Mouse (Mus musculus): ENCODE results near the gene Zc3h6. TPM values are rescaled to one million over a fixed set of nuclear protein-coding genes. Genes with fewer than 3 reads are reported as not detected.

Zc3h6 gene
- polyA plus RNA-seq (2017; shearing (Covaris generic)) = 4.4 TPM

DNA sequence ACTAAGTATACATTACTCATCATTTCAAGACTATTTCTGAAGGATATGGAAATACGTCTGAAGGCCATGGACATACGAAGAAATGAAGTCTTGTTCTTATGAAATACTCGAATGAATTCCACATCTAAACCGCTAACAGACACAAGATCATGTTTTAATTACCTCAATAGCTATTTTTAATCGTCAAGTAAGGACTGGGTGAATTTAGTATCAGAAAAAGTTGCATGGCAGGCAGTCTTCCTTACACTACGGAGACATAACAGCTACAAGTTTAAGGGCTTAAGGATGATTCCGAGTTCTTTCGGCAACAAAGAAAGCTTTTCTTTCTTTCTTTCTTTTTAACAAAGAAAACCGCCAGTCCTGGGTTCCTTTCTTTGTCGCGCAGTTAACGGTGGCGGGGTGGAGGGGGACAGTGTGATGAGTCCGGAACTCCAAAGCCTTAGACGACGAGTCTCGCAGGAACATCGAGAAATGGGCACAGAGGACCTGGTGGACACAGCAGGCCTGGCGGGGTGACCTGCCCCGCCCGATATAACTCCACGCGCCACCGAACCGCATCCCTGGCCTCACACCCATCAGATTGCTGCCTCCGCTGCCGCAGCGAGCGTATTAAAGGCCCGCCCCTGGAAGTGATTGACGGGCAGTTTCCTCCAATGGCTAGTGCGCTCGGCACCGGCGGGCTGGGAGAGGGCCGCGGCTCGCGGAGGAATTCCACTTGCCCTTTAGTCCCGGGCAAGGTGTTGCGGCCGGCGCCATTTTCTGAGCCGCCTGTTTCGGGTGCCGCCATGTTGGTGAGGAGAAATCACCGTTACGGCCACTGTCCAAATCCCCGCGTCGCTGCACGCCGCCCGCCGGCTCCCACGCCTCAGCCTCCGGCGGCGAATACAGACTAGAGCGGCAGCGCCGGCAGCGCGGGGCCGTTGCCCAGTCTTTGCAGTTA, at the start of gene Zc3h6:
Gene Zc3h6, plus strand, starts transcription at position 762 of the 940 bp plus-strand sequence.

GRCm38 (mm10) chr2:128943538-128944528, 23.4 kb upstream of the Zc3h6 start, which contains the start of gene Zc3h8:
Gene Zc3h8 (minus strand): TSS chr2:128944077.

GRCm38 (mm10) chr2:128967661-128968441, 649 bp downstream of the Zc3h6 start, which contains the start of gene Gm10762:
Gene Gm10762 (minus strand): TSS chr2:128967725.

DNA sequence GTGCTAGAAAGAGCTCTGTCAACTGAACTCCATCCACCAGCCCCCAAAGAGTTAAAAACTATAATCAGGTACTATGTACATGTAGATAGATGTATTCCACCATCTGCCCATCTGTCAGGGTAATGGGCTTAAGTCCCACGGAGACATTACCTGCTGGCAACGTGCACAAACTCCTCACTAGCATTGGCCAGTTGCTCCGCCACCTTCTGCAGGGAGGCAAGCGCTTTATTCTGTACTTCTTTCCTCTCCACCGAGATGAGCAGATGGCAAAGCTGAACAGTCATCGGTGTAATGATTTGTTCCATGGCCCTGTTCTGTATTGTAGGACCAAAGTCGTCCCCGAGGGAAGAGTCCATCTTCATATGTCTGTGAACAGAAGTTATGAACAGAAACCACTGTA, 80.6 kb downstream of the Zc3h6 start, which contains the start of gene Vinac1:
Gene Vinac1, minus strand, starts transcription at position 362 of the 400 bp plus-strand sequence.

DNA sequence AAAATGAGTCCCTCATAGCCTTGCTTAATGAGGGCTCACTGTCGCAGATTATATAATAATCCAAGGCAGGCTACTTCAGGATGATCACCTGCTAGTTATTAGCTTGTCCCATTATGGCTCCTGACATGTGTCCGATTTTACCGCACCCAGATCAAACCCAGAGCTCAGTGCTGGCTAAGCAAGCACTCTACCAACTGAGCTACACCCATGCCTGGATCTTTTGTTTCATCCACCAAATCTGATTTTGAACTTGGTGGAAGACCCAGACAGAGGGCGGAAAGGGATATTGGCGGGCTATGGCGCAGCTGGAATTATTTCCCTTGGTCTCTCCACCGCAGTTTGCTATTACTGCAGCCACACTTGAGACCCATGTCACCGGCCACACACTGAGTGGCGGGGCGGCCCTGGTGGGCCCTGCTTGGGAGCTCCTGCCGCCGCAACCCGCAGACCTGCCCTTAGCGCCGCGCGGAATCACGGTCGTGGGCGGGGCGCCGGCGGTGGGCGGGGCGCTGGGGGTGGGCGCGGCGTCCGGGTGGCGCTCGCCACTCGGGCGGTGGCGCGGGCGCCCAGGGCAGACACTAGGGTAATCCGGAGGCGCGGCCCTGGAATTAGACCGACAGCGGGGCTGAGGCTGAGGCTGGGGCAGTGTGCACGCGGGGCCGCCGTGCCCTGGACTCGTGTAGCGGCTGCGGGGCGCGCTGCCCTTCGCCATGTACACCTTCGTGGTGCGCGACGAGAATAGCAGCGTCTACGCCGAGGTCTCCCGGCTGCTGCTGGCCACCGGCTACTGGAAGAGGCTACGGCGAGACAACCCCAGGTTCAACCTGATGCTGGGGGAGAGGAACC, 98.5 kb downstream of the Zc3h6 start, which contains the start of gene Ttl:
Gene Ttl, plus strand, starts transcription at position 506 of the 846 bp plus-strand sequence.

Other genes with a start within 250 kb of the Zc3h6 start
- 37.8 TPM for gene Tmem87b, start 149.3 kb upstream of the Zc3h6 start, polyA plus RNA-seq (2017; shearing (Covaris generic))
- not detected for gene Fbln7, start 104.4 kb upstream of the Zc3h6 start, polyA plus RNA-seq (2017; shearing (Covaris generic))
- 11.8 TPM for gene Zc3h8, start 23.3 kb upstream of the Zc3h6 start, polyA plus RNA-seq (2017; shearing (Covaris generic))
- gene Gm10762, start 323 bp downstream of the Zc3h6 start, polyA plus RNA-seq (2017; shearing (Covaris generic)) = 2.5 TPM
- gene Vinac1, start 80.8 kb downstream of the Zc3h6 start, polyA plus RNA-seq (2017; shearing (Covaris generic)) = not detected
- 2.0 TPM for gene Ttl, start 98.5 kb downstream of the Zc3h6 start, polyA plus RNA-seq (2017; shearing (Covaris generic))
- 39.3 TPM for gene Polr1b, start 133.6 kb downstream of the Zc3h6 start, polyA plus RNA-seq (2017; shearing (Covaris generic))
- gene Chchd5, start 162.3 kb downstream of the Zc3h6 start, polyA plus RNA-seq (2017; shearing (Covaris generic)) = 25.6 TPM
- gene Slc20a1, start 231.4 kb downstream of the Zc3h6 start, polyA plus RNA-seq (2017; shearing (Covaris generic)) = 76.5 TPM

Measured in inflammation-experienced regulatory T-cells, adult 16 weeks (primary cell).